Mouse (Mus musculus) 3134 (cell line): ENCODE data around the gene Eloa.

ENCODE experiments used
- DNase-seq: peaks from one replicate; pipeline ENCODE4 v3.0.0-alpha.2; 2011; ENCODE audit warnings: low spot score; ENCODE audit not compliant: insufficient read length; ENCODE audit errors: extremely low read depth

The Eloa gene

DNA sequence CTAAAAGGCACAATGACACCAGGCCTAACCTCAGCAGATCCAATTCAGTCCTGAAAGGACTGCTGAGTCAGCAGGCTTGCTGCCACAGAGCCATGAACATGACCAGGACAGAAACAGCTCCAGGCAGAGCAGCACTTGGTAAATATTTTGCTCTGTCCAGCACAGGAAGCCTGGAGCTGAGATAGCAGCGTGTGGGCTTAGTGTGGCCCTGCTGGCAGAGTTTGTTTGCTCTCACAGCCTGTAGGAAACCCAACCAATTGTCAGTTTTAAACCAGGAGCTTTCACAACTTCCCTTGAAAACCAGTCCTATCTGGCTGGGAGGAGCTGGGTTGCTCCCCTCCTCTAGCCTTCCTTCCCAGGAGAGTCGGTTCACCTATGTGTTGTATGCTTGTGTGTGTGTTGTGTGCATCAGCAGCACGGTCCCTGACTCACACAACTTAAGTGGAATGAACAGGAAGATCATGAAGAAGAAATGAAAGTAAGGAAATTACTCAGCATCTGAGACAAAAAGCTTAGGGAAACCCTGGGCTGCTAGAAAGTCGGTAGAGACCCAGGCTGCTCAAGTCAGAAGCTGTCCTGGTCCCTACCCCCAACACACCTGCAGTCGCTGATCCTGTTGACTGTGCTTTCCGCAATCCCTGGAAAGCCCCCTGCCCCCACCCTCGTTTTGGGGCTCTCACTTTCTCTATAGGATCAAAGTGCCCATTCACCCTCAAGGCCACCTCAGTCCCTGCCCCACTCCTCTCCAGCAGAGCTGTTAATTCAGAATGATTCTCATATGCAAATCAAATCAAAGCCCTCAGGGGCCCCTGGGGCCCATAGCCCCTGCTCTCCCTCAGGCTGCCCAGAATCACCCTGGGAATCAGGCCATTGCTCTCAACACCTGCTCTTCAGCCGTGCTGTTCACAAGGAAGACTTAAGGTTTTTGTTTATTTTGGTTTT is 9.7 kb upstream of the Eloa start:
- no peak for DNase-seq

DNA sequence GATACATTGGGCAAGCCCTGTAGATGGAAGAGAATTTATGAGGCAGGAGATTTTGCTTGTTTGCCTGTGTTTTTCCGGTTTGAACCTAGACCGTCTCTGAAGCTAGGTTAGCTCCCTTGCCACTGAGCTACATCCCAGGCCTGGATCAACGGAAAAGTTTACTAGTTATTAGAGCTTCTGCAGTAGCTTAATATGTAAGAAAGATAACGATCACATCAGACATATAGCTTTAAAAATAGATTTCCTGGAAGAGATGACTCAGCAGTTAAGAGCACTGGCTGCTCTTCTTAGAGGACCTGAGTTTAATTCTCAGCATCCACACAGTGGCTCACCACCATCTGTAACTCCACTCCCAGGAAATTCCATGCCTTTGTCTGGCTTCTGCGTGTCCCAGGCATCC is 7.1 kb upstream of the Eloa start:
- DNase-seq, result no peak

DNA sequence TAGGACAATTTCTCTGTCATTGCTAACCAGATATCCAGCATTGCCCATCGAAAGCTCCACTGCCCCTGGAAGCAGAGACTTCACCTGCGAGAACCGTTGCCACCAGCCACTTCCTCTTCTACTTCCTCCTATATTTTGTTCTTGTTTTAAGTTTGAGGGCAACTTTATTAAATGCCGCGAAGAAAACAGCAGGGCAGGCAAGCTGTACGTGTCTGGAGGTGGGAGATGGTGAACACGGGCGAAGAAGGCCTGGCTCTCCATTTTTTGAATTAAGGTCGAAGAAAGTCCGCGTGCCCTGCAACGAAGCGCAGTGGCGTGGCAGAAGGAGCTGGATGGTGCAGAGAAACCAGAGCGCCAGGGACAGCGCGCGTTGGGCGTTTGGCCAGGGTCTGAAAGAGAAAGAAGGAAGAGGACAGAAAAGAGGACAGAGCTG is 6.6 kb upstream of the Eloa start:
- DNase-seq, result no peak

DNA sequence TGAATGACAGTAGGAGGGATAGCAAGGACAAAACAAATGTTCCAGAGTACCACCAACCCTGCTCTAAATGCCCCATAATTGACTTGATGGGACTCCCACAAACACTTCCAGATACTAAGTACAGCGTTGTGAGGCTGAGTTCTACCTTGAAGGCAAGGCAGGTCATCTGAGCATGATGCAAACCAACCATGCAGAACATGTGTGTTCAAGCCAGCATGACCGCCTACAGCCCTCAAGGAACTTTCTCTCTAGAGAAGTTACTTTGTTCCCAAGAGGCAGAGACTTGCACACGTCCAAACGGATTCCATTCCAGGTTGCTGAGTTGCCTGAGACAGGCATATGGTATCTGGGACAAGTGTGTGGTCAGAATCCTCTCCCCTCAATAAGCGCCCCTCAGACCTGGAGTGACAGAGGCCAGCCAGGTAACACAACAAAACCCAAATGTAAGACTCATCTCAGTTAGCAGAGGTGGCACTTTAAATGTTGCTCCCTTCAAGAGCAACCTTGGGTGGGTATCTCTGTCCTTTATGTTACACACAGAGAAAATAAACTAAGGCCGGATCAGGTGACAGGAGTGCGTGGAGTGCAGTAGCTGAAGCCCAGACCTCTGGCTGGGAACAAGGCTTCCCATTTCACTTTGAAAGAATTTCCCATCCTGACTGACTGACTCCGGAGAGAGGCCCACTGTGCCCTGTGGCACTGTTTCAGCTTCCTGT is 6.0 kb upstream of the Eloa start:
- DNase-seq, result no peak

DNA sequence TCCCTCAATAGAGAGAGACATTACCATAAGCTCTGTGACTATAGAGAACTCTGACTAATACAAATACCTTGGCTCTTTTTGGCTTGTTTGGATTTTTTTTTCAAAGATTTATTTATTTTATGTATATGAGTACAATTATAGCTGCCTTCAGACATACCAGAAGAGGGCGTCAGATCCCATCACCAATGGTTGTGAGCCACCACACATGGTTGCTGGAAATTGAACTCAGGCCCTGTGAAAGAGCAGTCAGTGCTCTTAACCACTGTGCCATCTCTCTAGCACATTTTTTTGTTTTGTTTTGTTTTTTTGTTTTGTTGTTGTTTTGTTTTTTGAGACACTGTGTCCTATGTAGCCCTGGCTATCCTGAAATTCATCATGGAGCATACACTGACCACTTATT is 3.8 kb upstream of the Eloa start:
- DNase-seq, result no peak

DNA sequence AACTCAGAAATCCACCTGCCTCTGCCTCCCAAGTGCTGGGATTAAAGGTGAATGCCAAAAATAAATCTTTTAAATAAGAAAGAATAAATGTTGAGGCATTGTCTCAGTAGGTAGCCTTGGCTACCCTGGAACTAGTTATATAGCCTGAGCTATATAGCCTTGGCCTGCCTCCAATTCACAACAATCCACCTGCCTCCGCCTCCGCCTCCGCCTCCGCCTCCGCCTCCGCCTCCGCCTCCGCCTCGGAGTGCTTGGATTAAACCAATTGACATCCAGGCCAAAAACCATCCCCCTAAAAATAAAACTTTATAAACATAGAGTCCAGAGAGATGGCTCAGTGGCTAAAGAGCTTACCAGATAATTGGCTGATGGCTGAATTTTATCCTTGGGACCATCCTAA is 1.4 kb upstream of the Eloa start:
- DNase-seq, result no peak

DNA sequence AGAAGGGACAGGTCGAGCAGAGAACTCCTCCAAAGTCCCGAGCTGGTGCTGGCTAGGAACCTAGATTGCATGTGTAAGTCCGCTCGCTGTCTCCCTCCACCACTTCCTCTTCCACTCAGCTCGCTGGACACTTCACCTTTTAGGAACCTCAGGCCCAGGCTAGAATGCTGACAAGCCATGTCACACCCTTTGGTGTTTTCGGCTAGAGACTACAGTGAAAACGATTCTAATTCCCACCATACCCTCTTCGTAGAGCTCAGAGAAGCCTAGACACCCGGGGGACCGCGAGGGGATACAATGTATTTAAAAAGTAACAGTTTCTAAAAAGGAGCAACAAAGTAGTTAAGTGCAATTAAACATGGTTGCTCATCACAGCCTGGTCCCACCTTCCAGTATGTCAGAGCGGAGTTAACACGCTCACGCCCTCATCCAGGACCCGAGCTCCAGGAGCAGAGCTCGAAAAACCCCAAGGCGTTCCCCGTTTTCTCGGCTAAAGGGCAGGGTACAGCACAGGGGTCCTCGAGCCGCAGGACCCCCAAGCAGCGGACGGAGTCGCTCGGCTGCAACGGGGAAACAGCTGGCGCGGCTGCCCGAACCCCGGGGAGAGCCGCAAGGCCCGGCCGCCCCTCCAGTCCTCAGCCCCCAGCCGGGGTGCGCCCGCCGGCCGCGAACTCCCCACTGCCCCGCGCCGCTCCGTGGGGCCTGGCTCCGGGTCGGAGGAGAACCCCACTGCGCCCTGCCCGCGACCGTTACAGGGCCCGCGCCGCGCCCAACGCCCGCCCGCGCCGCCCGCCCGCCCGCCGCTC is 617 bp downstream of the Eloa start:
- peak; percentile 17 for DNase-seq

DNA sequence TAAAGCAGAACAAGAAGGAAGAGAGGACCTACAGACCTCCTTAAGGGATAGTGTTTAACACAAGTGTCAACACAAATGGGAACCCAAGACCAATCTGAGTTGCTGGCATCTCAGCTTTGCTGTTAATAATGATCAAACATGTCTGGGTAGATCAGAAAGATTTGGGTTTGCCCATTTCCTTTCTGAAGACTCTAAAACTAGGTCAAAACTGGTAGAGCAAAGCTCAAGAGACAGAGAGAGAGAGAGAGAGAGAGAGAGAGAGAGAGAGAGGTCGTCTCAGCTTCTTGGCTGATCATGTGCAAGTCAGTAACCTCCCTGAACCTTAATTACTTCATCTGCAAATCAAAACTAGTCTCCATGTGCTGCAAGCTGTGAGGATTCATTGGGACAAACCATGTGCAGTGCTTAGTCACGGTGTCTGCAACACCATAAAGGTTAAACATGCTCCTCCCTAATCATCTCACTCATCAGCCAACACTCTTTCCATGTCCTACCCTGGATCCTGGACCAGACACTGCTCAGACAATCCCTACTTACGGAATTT is 5.4 kb downstream of the Eloa start:
- no peak for DNase-seq

DNA sequence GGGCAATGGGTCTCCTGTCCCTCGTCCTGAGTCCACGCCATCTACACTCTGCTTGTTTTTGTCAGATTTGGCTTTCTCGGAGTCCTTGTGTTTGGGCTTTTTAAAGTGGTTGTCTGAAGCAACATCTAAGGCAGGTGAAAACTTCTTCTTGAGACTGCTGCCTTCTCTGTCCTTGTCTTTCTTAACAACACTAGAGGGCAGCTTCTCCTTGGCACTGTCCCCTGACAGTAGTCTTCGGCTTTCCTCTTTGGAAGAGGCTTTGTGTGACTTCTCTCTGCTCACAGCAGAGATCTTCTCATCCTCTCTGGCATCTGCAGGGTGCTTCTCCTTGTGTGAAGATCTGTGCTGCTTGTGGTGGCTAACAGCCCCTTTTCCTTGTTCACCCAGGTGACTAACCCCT is 11.0 kb downstream of the Eloa start:
- DNase-seq, result no peak

DNA sequence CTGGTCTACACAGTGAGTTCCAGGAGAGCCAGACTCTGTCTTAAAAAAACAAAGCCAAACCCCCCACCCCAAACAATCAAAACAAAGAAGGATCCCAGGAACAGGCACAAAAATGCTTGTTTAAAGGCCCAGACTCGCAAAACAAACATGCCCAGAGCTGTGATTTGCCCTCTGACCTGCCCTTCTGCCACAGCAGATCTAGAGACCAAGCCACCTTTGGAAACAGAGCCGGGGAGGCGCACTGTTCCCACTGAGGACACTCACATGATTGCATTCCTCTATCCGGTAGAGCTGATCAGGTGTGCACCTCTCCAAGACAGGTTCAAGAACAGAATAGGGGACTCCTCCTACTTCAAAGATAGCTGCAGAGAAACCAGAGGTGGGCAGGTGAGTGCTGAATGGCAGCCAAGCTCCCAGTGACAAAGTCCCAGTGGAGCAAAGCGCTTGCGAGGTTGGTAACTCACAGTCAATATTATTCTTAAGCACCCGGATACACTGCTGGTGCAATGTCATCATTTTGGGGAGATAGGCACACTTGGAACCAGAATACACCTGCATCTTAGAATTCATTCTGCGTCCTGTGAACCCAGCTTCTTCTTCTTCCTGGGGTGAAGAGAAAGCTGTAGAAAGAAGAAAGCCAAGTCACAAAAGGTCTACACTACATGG is 12.6 kb downstream of the Eloa start:
- no peak for DNase-seq

DNA sequence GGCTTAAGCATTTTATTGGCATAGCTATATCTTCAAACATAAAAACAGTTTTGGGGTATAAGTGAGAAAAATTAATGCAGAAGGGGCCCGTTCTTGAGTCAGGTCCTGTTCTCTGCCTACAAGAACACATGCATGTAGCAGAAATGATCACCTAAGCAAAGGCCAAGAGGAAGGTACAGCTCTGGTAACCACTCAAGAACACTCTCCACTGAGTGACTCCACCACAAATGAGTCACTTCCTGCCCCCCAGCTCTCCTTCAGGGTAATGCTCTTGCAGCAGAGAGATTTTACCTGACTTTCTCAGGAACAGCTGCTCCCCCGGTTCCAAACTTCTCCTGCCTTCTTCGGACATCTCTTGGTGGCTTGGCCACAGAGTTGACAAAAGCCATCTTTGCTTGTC is 14.7 kb downstream of the Eloa start:
- DNase-seq, result no peak

DNA sequence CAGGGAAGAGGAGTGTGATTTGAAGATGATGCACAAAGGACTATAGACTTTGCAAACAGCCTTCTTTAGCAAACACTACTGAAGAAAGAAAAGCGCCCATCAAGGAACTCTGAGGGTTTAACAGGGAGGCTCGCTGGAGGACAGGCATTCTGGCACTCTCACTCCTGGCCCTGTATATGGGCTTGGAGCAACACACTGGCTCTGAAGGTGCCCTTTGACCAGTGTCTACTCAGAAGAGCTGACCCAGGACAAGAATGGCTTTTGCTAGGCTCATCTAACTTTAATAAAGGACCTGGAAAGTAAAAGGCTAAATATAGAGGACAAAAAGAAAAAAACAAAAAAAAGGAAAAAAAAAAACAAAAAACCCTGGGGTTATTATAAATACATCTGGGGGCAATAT is 16.6 kb downstream of the Eloa start:
- no peak for DNase-seq

DNA sequence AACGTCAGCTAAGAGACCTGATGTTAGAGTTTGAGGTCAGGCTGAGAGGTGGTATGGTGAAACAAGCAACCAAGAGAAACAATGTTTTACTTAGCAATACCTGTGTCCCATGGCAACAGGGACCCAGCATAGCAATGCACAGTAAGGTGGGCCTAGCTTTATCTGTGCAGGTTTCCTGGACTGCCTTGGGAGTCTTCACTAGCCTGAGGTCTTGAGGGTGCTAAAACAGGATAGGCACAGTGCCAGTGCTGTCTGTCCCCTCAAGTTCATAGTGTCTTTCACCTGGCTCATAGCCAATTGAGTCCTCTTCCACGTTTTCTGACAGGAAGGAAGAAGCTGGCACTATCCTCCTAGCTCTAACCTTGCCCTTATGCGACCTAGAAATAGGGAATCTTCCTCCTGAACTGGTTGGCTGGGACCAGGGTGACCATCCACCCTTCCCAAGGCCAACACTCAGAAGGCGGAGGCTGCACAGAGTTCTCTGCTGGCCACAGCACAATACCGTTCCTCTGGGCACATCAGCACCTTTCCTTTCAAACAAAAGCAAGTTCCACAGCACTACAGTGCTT is 17.4 kb downstream of the Eloa start:
- DNase-seq, result no peak

DNA sequence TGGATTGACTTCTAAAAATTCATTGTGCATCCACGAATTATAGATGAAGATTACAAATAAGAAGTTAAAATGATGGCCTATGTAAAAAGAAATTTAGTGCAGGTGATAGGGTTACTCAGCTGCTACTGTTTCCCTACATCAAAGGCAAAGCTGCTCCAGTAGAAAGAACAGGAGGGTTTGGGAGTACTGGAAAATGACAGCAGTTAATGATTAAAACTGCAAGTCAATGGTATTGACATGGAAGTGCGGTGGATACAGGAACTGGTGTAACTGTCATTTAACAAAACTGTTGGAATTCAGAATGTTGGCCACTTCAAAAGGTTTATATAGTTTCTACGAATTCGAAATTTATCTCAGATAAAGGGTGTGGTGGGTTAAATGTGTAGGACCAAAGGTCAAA is 26.4 kb downstream of the Eloa start:
- DNase-seq, result no peak

DNA sequence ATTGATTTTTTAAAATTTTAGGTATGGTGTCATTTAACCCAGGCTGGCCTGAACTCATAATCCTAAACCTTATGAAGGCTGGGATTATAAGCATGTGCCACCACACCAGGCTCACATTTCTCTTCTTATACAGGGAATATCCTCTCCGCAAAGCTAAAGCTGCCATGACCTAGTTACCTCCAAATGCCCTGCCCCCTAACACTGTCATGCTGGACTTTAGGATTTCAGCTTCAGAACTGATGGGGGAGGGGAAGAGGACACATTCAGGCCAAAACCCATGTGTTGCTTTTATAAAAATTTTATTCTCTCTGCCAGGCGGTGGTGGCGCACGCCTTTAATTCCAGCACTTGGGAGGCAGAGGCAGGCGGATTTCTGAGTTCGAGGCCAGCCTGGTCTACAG is 27.6 kb downstream of the Eloa start:
- DNase-seq, result no peak

DNA sequence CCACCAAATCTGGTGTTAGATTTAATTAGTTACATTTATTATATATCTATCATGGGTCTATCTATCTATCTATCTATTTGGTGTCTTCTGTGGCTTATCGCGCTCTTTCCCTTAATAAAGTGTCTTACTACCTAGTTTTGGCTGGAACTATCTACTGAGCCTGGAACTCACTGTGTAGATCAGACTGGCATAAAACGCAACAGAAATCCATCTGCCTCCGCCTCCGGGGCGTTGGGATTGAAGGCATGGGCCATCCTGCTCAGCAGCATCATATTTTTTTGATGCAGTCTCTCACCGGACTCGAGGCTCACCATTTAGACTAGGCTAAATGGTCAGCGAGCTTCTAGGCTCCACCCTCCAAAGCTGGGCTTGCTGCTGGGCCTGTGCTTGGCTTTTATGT is 33.8 kb downstream of the Eloa start:
- no peak for DNase-seq

DNA sequence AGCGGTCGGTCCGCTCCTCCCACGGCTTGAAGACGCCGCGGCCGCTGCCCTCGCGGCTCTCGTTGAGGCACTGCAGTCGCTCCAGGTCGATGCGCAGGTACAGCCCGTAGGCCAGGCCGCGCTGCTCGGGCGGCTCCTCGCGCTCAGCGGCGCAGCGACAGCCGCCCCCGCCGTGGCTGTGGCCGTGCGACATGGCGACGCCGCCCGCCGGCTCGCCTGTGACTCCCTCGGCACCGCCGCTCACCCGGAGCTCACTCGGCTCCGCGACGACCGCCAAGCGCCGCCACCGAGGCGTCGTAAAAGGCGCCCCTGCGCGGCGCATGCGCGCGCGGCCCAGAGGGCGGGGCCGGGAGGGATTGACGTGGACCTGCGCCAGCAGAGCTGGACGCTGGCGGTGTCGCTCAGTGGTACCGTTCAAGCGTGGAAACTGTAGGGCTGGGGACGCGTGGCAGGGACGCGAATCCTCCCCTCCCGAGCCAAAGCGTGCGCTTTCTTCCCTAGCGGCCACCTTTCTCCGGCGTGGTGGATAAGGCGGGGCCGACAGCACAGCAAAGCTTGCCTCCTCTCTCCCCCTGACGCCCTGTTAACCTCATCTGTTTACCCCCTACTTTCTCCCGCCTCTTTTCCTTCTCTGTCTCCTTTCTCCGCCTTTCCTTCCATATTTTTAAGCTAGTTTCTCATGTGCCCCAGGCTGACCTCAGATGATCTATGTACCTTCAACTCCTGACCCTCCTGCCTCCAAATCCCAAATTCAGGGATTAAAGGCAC is 34.4 kb downstream of the Eloa start, which contains the start of gene Pithd1:
Gene Pithd1 (minus strand): TSS at position 322 of the 768 bp plus-strand sequence.
- peak; percentile 96 for DNase-seq

DNA sequence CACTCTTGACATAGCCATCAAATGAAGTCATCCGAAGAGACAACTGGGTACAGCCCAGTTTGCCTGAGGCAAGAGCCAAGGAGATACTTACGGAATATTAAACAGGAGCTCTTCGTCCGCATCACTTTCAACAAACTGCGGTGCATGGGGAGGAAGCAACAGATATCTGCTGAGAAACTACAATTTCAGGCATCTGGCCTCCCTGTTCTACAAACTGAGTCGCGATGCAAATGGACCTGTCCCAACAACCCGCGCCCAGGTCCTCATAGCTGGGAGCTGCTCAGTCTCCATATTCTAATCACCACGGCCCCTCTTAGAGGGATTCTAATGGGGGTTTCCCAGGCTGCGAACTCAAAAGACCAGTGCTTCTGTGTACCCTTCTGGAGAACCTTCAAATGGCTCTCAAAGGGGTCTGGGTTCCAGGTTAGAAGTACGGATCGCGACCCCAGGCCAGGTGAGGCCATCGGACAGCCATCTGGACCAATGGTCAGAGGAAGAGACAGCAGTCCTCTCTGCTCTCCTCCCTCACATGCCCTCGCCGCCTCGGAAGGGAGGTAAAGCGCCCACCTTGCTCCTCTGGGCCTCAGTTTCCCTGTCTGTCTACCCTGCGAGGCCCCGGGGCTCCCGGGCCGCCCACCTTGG is 35.1 kb downstream of the Eloa start:
- DNase-seq, result no peak

DNA sequence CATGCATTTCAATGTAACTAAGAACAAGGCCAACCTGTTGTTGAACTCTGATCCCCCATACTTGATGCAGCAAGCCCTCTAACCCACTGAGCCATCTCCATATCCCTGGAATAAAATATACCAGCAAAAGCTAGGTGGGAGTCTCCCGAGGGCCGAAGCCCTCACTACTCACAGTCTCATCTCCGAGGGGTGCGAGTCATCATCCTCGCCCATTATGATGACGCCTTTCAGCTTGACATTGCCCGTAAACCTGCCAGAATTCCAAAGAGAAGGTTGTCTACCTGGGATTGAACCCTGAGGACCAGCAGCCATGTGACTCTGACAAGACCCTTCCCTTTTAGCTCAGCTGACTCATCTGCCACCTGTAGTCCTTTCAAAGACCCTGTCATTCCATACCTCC is 35.8 kb downstream of the Eloa start:
- no peak for DNase-seq
